Mouse (Mus musculus) midbrain, embryonic 15.5 days (tissue): ENCODE measurements around the gene Ppp1r9b. TPM values are rescaled to one million over a fixed set of nuclear protein-coding genes. Genes with fewer than 3 reads are reported as not detected.

Experiments used
- ATAC-seq: fragments of 200-750 bp; cut with Nextera tagmentation; replicated peaks from 2 replicates; pipeline ENCODE4 v1.8.0; 2017; ENCODE audit warnings: moderate TSS enrichment
- H3K27ac ChIP-seq: fragments of 300-500 bp; sonication (generic); 2 replicates; pipeline ENCODE4 v1.5.1; 2015; ENCODE audit warnings: mild to moderate bottlenecking, inconsistent platforms
- H3K27me3 ChIP-seq: fragments of 300-500 bp; sonication (generic); replicated peaks from 2 replicates; pipeline ENCODE4 v1.6.1; 2015; ENCODE audit warnings: inconsistent platforms
- H3K36me3 ChIP-seq: fragments of 300-500 bp; sonication (generic); replicated peaks from 2 replicates; pipeline ENCODE4 v1.6.1; 2015; ENCODE audit warnings: inconsistent platforms
- H3K4me1 ChIP-seq: fragments of 300-500 bp; sonication (generic); 2 replicates; pipeline ENCODE4 v1.6.1; 2015; ENCODE audit warnings: inconsistent platforms
- H3K4me2 ChIP-seq: fragments of 300-500 bp; sonication (generic); 2 replicates; pipeline ENCODE4 v1.6.1; 2015; ENCODE audit warnings: inconsistent platforms, mild to moderate bottlenecking, moderate library complexity
- H3K4me3 ChIP-seq: fragments of 300-500 bp; sonication (generic); 2 replicates; pipeline ENCODE4 v1.5.1; 2015; ENCODE audit warnings: mild to moderate bottlenecking, inconsistent platforms
- H3K9ac ChIP-seq: fragments of 300-500 bp; sonication (generic); 2 replicates; pipeline ENCODE4 v1.6.1; 2015; ENCODE audit warnings: mild to moderate bottlenecking, inconsistent platforms
- H3K9me3 ChIP-seq: fragments of 300-500 bp; sonication (generic); 2 replicates; pipeline ENCODE4 v1.6.1; 2016; ENCODE audit warnings: inconsistent platforms
- WGBS: fragments of 180-500 bp; shearing (Covaris S2); methylation state at CpG from one replicate; pipeline ENCODE4 v1.1.7; 2015; ENCODE audit warnings: mixed read lengths; 5-methylcytosine and 5-hydroxymethylcytosine counted together
- polyA plus RNA-seq: library from polyadenylated mRNA; unstranded; fragments of >200 nt; fragmentation: Nextera tagmentation; extraction: Ambion mirVana; gene quantifications from 2 replicates; pipeline ENCODE4 v1.2.1, GENCODE M21; 2015

Gene Ppp1r9b
- polyA plus RNA-seq, 1 experiment from 2014 or later: 20.5 TPM

DNA sequence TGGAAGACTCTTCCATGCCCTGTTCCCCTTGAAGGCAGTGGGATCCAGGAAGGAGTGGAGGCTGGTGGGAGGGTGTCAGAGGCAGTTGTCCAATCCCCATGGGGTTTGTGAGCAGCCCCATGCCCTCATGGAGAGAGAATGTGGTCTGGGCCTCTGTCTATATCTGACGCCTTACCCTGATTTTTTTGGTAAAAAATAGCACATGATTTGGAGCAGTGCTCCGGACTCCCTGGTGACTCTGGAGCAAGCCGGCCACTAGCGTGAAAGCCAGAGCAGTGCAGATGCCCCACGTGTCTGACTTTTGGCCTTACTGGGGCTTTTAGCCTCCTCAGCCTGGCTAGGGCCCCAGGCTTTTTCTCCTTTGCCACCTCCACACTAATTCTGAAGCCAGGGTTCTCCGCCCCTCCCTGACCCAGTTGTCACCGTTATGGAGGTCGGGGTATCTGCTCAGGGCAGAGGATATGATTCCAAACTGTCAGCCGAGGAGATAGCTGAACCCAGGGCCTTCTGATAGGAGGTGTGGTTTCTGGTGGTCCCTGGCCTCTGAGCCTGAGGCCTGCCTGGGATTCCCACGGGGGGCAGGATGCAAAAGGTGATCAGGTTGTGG, 3.5 kb downstream of the Ppp1r9b start:
- H3K27ac ChIP-seq: no peak overlapping the region
- no peaks in the 10 kb centered on the region for H3K27me3 ChIP-seq
- ATAC-seq: no peak
- peak overlapping the region; percentile 98 for H3K4me2 ChIP-seq
- WGBS: 43% methylated on average over 10 of the region's 10 CpGs
- H3K9me3 ChIP-seq: no peaks in the 10 kb centered on the region
- peak overlapping the region; percentile 98 for H3K9ac ChIP-seq
- peaks cover 61% of the 10 kb centered on the region for H3K4me1 ChIP-seq
- H3K36me3 ChIP-seq: peaks cover 15% of the 10 kb centered on the region
- H3K4me3 ChIP-seq: peak overlapping the region; percentile 97

DNA sequence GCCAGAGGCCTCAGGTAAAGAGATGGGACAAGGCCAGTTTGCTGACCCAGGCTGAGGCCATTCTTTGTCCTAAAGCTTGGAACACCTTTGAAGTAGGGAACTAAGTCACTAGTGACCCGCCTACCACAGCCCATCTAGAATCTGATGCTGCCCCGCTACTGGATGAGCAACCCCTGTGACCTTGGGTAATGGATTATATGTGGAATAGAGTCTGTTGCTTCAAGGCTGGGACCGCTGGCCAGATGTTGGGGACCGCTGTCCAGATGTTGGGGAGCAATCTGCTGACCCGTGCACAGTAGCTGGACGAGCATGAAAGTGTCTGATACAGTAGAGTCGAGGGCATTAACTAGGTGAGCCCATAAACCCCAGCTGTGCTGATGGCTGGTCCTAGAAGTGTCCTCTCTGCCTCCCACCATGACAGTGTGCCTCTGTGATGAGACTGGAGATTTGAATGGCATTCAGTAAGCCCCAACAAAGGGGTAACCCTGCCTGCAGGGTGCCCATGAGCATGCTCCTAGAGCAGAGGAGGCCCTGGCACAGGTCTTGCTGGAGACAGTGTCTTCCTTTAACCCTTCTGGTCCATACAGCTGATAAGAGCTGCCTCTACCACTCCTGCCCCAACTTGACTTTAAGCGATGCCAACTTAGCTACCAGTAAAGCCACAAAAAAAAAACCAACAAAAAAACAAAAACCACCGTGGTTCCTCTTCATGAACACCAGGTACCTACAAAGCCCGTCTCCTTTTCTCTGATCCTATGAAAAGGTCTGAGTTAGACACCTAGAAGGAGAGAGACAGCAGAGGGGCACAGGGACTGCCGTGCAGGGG, 4.3 kb downstream of the Ppp1r9b start:
- no peaks in the 10 kb centered on the region for H3K9me3 ChIP-seq
- H3K27ac ChIP-seq: no peak overlapping the region
- no peak for ATAC-seq
- peak overlapping the region; percentile 98 for H3K4me2 ChIP-seq
- H3K4me3 ChIP-seq: peak overlapping the region; percentile 97
- peak overlapping the region; percentile 98 for H3K9ac ChIP-seq
- H3K27me3 ChIP-seq: no peaks in the 10 kb centered on the region
- peaks cover 15% of the 10 kb centered on the region for H3K36me3 ChIP-seq
- WGBS: 79% methylated on average over 11 of the region's 11 CpGs
- peaks cover 57% of the 10 kb centered on the region for H3K4me1 ChIP-seq

DNA sequence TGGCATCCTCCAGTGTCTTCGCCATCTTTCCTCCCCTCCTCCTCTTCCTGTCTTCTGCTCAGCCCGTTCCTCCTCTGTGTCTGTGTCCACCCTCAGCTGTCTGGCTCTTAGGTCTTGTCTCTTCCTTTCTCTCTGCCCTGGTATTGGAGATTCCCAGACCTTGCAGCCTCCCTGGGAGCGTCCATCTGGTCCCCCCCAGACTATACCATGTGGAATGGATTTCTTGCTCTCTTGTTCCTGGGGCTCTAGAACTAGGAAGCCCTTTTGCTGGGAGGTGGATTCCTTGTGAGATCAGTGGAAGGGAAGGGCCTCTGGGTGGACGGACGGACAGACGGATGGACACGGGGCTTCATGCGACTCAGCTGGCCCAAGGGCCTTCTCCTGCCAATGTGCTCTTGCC, 5.3 kb downstream of the Ppp1r9b start:
- Histone ChIP-seq H3K4me2 (peak overlapping the region; percentile 98), H3K4me3 (0 out of 2 replicates have a peak overlapping the region, but pooled peaks have one; percentile 97), H3K9me3 (no peaks in the 10 kb centered on the region), H3K9ac (peak overlapping the region; percentile 23; the same call in 1 of the 2 replicates), H3K4me1 (peaks cover 61% of the 10 kb centered on the region), H3K36me3 (peaks cover 15% of the 10 kb centered on the region), H3K27ac (no peak overlapping the region), H3K27me3 (no peaks in the 10 kb centered on the region)
- no peak for ATAC-seq
- whole genome bisulfite sequencing: 84% methylated on average over 8 of the region's 8 CpGs

DNA sequence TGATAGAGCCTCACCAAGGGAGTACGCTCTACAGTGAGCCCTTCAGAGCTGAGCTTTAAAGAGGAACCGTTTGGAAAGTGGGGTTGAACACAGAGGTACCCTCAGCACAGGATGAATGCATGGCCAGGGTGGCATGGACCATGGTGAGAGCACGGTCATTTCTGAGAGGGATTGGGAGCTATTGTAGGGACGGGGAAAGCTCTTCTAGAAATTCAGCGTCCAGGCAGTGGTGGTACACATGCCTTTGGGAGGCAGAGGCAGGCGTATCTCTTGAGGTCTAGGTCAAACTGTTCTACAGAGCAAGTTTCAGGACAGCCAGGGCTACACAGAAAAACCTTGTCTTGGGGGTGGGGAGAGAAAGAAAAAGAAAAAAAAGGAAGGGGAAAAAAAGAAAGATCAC, 6.1 kb downstream of the Ppp1r9b start:
- H3K4me1 ChIP-seq: peaks cover 62% of the 10 kb centered on the region
- no peak for ATAC-seq

DNA sequence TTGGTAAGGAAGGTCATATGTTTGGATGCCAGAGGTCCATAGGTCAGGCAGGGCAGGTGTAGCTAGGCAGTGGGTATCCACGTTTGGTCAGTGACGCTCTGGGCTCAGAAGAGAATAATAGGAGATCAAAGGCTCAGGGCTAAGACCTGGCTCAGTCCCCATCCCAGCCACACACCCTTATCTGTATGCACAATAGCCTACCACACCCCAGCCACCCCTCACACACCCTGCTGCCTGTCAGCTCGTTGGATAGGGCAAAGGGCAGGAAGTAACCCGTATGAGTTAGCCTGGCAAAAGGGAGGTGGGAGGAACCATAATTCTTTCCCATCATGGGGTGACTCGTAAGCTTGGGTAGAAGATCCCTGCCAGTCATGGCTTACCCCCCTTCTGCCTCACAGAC, 6.8 kb downstream of the Ppp1r9b start:
- Histone ChIP-seq H3K4me3 (no peak overlapping the region), H3K27ac (no peak overlapping the region), H3K27me3 (no peaks in the 10 kb centered on the region), H3K9me3 (no peaks in the 10 kb centered on the region), H3K4me1 (peaks cover 61% of the 10 kb centered on the region), H3K9ac (no peak overlapping the region), H3K4me2 (no peak overlapping the region), H3K36me3 (peaks cover 24% of the 10 kb centered on the region)
- WGBS: 57% methylated on average over 5 of the region's 5 CpGs
- ATAC-seq: no peak

More for the DNA sequence above, 6.1 kb downstream of the Ppp1r9b start:
- Histone ChIP-seq H3K27me3 (no peaks in the 10 kb centered on the region), H3K4me3 (no peak overlapping the region), H3K9ac (no peak overlapping the region), H3K9me3 (no peaks in the 10 kb centered on the region), H3K27ac (no peak overlapping the region), H3K4me2 (no peak overlapping the region), H3K36me3 (peaks cover 17% of the 10 kb centered on the region)
- 93% methylated on average over 6 of the region's 6 CpGs for WGBS

DNA sequence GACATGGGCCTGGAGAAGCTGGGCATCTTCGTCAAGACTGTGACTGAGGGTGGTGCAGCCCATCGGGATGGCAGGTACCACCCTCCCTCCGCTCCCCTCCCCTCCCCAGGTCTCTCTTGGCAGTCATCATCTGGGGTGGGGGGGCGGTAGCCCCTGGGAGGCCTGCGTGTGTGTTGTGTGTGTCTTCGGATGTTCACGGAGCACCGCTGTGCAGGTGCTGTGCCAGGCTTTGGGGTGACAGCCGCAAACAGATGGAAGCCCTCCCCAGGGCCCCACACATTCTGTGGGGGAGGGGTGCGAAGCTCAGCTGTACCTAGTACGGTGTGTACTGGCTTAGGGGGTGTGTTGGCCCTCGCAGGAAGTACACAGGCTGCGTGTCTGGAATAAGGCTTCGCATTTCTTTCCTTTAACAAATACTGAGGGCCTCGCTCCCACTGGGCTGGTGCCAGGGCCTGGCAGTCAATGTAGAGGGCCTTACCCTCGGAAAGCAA, 7.3 kb downstream of the Ppp1r9b start:
- Histone ChIP-seq H3K9ac (no peak overlapping the region), H3K4me3 (no peak overlapping the region), H3K27ac (no peak overlapping the region), H3K27me3 (no peaks in the 10 kb centered on the region), H3K9me3 (no peaks in the 10 kb centered on the region), H3K36me3 (peaks cover 28% of the 10 kb centered on the region), H3K4me1 (peaks cover 56% of the 10 kb centered on the region), H3K4me2 (no peak overlapping the region)
- ATAC-seq: 0 out of 2 replicates have a peak, but pooled peaks have one; percentile 22
- 76% methylated on average over 16 of the region's 16 CpGs for WGBS

DNA sequence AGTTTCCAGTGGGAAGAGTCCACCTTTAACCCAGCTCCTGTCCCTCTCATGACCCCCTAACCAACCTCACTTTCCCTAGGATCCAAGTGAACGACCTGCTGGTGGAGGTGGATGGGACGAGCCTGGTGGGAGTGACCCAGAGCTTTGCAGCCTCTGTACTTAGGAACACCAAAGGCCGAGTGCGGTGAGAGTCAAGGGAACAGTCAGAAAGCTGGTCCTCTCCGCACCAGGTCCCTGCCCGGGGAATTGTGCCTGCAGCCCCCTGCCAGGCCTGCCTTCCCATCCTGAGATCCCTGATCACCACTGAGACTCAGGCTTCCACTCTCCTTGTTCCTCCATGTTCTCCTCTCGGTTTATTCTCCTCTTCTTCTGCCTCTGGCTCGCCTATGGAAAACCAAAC, 9.3 kb downstream of the Ppp1r9b start:
- peak overlapping the region; percentile 38; the same call in 1 of the 2 replicates for H3K27ac ChIP-seq
- ATAC-seq: no peak
- 83% methylated on average over 8 of the region's 8 CpGs for WGBS
- H3K4me1 ChIP-seq: peaks cover 36% of the 10 kb centered on the region
- no peak overlapping the region for H3K9ac ChIP-seq
- no peaks in the 10 kb centered on the region for H3K27me3 ChIP-seq
- peaks cover 30% of the 10 kb centered on the region for H3K36me3 ChIP-seq
- no peak overlapping the region for H3K4me2 ChIP-seq
- no peak overlapping the region for H3K4me3 ChIP-seq
- H3K9me3 ChIP-seq: no peaks in the 10 kb centered on the region

DNA sequence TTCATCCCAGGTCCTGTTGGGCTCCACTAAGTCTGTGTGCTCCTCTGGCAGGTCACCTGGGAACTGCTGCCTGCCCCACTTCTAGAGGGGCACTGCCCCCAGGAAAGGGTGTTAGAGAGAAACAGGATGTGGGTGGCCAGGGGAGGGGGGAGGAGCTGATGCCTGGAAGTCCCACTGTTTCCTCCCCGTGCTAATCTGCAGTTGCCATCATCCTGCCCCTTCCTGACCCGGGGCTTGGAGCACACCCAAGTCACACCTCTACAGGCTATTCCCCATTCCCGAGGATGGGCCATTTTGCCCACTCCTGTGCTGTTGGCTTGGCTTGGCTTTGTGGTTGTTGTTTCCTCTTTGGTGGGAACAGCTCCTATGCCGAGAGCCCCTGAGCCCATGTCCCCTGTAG, 9.7 kb downstream of the Ppp1r9b start:
- Histone ChIP-seq H3K9ac (no peak overlapping the region; the same call in 1 of the 2 replicates), H3K27me3 (no peaks in the 10 kb centered on the region), H3K36me3 (peaks cover 33% of the 10 kb centered on the region), H3K4me1 (peaks cover 31% of the 10 kb centered on the region), H3K4me3 (no peak overlapping the region), H3K4me2 (no peak overlapping the region), H3K27ac (peak overlapping the region; percentile 38), H3K9me3 (no peaks in the 10 kb centered on the region)
- ATAC-seq: no peak
- 47% methylated on average over 4 of the region's 4 CpGs for WGBS

DNA sequence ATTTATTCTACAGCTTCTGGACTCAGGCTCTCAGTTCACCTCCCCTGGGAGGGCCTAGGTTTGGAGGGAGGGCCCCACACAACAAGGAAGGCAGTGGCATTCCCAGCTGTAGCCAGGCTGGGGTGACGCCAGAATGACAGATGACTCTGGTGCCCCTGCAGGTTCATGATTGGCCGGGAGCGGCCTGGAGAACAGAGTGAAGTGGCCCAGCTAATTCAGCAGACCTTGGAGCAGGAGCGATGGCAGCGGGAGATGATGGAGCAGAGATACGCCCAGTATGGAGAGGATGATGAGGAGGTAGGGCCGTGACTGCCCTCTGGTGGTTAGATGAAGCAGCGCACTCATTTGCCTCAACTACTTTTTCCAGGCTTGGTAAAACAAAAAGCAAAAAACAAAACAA, 10.2 kb downstream of the Ppp1r9b start:
- ATAC-seq: peak; percentile 44
- H3K4me1 ChIP-seq: peaks cover 31% of the 10 kb centered on the region
- no peak overlapping the region for H3K9ac ChIP-seq

DNA sequence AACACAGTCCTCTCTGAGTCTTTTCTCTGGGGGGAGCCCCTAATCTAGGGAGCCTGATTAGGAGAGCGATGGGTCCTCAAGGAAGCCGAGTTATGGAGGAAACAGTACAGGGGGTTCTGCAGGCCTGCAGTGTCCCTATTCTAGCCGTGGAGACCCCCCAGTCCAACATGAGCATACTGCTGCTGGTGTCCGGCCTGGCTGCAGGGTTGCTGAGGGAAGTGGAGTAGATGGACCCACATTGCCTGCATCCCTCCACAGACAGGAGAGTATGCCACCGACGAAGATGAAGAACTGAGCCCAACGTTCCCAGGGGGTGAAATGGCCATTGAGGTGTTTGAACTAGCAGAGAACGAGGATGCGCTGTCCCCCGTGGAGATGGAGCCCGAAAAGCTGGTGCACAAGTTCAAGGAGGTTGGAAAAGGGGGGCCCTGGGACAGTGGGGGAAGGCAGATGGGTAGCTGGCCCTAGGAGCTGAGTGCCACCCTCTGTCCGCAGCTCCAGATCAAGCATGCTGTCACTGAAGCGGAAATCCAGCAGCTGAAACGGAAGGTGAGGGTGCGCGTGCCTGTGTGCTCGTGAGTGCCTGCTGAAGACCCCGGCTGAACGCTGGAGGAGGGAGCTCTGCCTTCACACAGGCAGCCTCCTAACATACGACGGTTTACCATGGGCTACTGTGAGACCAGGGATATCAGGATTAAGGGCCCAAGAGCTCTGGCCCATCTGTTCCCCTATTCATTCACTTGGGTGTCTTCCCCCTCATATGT, 10.9 kb downstream of the Ppp1r9b start:
- ATAC-seq: no peak
- Histone ChIP-seq H3K4me2 (no peak overlapping the region), H3K27me3 (no peaks in the 10 kb centered on the region), H3K4me1 (peaks cover 32% of the 10 kb centered on the region), H3K27ac (no peak overlapping the region), H3K4me3 (no peak overlapping the region), H3K9ac (no peak overlapping the region), H3K9me3 (no peaks in the 10 kb centered on the region), H3K36me3 (peaks cover 31% of the 10 kb centered on the region)
- 82% methylated on average over 21 of the region's 21 CpGs for WGBS

More for the DNA sequence above, 10.2 kb downstream of the Ppp1r9b start:
- Histone ChIP-seq H3K4me2 (no peak overlapping the region), H3K27ac (peak overlapping the region; percentile 38), H3K9me3 (no peaks in the 10 kb centered on the region), H3K4me3 (no peak overlapping the region), H3K27me3 (no peaks in the 10 kb centered on the region), H3K36me3 (peaks cover 35% of the 10 kb centered on the region)
- WGBS: 2% methylated on average over 8 of the region's 8 CpGs

DNA sequence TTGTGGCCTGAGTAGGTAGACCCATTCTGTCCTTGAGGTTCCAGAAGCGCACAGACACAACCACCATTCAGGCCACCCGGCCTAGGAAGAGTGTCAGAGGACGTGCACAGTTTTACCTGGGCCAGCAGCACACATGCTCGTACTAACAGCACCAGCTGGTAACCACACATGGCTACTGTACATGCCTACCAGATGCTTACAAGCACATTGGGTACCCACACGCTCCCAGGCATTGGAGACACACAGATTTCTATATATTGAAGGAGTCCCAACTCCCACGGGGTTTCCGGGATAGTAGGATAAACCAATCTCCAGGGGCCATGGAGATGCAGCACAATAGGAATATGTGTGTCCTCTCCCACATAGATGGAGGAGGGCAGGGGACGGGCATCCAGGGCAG, 11.9 kb downstream of the Ppp1r9b start:
- no peaks in the 10 kb centered on the region for H3K27me3 ChIP-seq
- no peak overlapping the region for H3K4me2 ChIP-seq
- H3K4me1 ChIP-seq: peaks cover 37% of the 10 kb centered on the region
- H3K9me3 ChIP-seq: no peaks in the 10 kb centered on the region
- no peak for ATAC-seq
- H3K4me3 ChIP-seq: no peak overlapping the region
- H3K36me3 ChIP-seq: peaks cover 26% of the 10 kb centered on the region
- WGBS: 95% methylated on average over 8 of the region's 8 CpGs
- no peak overlapping the region for H3K27ac ChIP-seq
- no peak overlapping the region for H3K9ac ChIP-seq
